Mouse (Mus musculus) forelimb bud, embryonic 11.5 days (tissue): ENCODE measurements around the gene B3gnt2.

Source experiments
- DNase-seq: peaks from one replicate; pipeline ENCODE4 v3.0.0-alpha.2; 2012; ENCODE audit warnings: low read depth, low spot score

The B3gnt2 gene

GRCm38 (mm10) chr11:22847732-22848648 lies 12.8 kb downstream of the B3gnt2 start:
- DNase-seq, result no peak

DNA sequence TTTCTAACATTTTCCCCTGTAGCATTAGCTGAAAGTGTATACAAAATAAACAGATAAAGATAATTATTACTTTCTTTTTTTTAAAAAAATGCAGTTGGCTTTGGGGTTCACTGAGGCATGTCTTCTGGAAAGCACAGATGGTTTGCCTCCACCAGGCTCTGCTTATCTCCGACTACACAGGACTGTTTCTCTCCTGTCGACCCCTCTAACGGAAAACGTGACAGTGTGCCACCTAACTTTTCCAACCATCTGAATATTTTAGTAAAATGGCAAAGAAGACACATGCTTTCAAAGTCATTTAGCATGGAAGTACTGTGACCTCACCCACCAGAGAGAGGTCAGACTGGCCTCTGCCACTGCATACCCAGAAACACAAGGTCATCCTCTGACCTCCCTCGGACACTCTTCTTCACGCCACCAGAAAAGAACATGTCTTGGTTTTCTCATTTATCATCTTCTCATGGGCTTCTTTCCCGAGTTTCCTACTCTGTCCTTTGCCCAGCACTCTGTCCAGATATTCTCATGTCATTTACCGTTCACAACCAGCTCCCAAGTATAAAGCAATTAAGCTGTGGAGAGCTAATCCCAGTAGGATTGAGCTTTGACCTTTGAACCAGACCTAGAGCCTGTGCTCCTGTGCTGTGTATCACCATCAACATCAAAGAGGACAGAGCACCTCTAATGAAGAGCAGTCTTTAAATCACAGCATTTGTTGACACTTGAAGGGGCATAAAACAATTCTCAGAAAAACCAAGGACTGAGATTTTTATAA lies 13.6 kb downstream of the B3gnt2 start:
- no peak for DNase-seq

DNA sequence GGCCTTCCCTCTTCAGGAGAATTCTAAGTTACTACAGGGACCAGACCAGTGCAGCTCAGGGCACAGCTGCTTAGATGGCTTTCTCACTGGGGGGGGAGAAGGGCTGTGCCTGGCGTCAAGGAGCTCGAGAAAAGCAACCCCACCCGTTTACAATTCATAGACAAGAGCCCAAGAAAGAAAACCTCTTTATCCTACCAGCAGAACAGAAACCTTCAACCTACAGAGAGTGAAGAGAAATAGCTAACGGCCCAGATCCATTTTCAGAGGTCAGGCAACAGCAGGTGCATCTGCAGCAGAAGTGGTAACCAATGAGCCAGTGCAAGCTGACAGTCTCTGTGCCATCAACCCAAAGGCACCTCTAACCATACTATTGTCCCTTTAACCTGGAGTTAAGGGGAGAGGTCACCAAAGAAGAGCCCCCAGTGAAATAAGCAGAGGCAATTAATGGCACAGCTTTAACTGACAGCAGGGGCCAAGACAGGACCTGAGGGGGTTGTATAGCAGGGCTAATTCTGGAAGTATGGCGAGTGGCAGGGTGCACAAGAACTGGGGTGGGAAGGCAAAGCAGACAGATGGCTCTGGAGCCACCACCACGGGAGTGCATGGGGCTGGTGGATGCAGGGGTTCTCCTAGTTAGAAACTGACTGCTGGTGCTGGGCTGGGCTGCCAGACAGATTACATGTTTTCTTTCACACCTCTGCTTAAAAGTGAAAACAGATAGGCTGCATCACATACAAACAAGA lies 14.5 kb downstream of the B3gnt2 start:
- DNase-seq, result no peak

- DNase-seq, result no peak
Observed at GRCm38 (mm10) chr11:22844754-22845718, 15.7 kb downstream of the B3gnt2 start.

DNA sequence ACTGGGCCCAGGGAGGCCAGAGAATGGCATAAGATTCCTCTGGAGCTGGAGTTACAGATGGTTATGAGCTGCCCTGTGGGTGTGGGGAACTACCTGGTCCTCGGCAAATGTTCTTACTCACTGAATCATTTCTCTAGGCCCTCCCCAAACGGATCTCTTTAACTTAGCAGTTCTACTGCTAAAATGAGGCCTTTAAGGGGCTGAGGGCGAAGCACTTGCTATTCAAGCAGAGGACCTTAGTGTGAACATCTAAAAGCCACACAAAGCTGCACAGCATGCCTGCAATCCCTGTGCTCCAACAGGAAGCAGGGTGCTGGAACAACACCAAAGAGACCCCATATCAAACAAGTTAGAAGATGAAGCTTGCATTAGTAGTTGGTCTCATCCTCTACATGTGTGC lies 21.3 kb downstream of the B3gnt2 start:
- DNase-seq, result no peak

DNA sequence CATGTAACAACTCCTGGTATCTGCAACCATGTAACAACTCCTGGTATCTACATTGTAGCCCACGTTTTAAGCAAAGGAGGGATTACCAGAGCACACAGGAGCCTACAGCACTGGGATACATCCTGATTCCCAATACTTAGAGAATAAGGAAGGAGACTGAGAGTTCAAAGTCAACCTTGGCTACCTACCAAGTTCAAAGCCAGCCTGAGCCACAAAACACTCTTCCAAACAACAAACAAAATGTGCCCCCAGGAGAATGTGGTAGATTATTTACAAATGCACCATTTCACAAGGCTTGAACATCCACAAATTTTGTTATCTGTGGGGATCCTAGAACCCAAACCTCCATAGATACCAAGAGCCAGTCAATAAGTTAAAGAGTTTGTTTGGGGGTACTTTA lies 22.4 kb downstream of the B3gnt2 start:
- no peak for DNase-seq

DNA sequence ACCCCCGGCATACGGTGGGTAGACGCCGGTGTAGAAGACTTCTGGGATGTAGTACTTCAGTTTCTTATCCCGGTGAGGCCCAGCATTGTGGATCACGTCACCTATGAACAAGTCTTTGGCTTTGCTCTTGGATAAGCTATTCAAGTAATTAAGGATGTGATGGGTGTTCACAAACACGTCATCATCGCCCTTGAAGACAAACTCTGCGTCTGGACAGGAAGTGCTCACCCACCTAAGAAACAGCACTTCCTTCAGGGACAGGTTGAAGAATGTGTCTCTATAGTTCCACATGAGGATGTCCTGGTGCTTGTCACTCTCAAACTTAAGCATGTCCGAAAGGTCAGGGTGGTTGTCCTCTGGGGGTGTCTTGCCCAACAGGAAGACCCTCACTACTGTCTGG lies 24.5 kb downstream of the B3gnt2 start:
- no peak for DNase-seq

GRCm38 (mm10) chr11:22832600-22832999 lies 28.2 kb downstream of the B3gnt2 start:
- DNase-seq, result no peak

DNA sequence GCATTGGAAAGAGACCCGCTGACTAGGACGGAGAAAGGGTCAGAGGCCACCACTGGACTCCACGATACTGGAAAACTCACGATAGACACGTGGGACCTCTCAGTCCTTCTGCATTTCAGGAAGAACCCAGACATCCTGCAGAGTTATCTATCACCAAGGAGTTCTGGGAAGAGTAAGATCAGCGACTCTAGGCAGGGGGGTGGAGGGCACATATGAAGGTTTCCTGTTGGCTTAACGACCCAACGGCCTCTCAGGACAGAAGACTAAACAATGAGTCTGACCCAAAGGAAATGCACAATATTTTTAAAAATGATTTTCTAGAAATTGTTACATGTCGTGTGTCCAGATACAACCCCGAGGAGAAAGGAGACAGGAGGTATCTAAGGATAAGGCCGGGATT lies 28.8 kb downstream of the B3gnt2 start:
- DNase-seq, result no peak

DNA sequence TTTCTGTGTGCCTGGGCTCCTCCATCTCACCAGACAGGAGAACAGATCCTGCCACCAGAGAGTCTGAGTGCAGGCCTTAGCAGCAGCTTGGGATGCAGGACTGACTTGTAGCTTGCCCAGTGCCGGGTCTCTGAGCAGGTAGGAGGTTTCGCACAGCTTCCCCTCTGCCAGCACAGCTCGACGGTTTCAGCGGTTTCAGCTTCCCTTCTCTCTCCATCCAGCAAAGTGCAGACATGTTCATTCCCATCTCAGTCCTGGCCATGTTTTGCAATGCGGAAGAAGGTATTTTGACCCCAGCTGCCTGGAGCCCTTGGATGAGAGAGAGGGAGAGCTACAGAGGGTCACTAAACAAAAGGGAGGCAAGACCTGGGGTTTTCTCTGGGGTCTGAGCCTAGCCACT lies 30.1 kb downstream of the B3gnt2 start:
- DNase-seq, result no peak

GRCm38 (mm10) chr11:22830179-22830611 lies 30.6 kb downstream of the B3gnt2 start:
- DNase-seq, result no peak

DNA sequence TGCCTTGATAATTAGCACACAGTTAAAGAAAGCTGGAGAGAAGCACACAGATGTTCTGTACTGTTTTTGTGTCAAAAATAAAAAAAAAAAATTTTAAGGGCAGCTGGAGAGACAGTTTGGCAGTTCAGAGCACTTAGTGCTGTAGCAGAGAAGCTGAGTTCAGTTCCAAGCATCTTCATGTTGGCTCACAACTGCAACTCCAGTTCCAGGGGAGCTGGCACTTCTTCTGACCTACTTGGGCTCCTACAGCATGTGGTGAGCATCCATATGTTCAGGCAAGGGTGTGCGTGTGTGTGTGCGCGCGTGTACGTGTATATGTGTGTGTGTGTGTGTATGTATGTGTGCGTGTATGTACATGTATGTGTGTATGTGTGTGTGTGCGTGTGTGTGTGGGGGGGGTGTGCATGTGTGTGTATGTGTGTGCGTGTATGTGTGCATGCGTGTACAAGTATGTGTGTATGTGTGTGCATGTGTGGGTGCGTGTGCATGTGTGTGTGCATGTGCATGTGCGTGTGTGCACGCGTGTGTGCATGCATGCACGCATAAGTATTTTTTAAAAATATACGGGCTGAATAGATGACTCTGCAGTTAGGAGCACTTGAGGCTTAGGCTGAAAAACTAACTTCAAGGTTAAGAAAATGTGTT lies 31.7 kb downstream of the B3gnt2 start:
- DNase-seq, result no peak

DNA sequence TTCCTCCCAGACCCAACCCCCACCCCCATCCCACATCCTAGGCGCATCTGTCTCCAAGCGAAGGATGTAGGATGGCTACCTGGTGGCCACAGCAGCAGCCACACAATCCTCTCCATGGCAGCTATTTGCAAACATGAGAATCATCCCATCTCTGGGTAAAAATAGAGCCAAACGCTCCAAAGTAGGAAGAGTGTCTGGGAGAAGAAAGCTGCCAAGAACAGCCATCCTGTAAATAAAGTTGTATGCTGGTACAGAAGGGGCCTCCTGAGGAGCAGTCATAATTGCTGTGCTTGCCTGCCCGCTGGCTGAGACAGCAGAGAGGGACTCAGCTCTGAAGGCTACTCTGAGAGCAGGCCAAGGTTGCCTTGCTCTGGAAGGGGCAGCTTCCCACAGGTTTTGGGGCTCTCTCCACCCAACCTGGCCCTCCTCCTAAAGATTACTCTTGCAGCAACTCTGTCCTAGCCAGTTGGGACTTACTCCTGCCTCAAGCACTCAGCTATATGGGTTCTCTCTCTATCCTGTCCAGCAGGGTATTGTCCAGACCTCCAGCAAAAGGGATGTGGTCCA lies 33.2 kb downstream of the B3gnt2 start:
- no peak for DNase-seq

DNA sequence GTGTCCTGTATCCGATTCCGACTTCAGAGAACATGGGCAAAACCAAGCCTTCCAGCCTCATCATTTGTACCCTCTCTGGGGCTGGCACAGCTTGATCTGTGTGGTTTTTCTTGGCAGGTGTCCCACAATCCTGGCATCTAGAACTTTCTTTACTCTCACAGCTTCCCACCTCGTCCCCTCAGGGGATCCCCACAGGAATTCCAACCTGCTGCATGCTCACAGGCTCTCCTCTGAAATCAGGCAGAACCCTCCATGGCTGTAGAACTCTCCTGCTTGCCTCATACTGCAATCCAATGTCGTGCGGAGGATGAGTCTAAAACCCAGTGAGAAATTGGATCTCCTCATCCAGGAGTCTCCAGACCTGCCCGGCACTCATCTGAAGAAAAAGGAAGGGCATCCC lies 34.1 kb downstream of the B3gnt2 start:
- no peak for DNase-seq

DNA sequence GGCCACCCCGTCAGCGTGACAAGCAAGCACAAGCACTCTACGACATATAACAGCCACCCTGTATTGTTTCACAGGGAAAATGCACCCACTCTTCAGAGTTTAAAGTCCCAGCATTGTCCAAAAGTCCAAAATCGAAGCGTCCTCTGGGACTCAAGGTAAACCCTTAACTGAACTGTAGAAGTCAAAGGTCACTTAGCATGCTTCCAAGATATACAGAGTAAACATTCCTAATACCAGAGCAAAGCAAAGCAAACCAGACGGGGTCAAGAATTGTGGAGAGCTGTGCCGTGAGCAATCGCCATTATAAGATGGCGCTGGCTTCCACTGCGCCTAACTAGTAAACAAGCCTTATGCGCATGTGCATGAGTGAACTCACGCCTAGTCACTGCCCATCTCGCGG lies 34.7 kb downstream of the B3gnt2 start:
- no peak for DNase-seq

DNA sequence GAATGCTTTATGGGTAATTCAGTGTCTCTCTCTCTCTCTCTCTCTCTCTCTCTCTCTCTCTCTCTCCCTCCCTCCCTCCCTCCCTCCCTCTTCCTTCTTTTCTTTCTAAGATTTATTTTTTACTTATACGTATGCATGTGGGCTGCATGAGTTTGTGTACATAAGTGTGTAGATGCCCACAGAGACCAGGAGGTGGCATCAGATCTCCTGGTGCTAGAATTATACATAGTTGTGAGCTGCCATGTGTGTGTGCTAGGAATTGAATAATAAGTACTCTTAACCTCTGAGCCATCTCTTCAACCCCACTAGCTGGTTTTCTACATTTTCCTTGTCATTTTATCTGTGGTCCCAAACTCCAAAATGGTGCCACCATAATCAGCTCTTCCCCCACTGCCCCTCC lies 35.2 kb downstream of the B3gnt2 start:
- DNase-seq, result no peak

GRCm38 (mm10) chr11:22824049-22824705 lies 36.6 kb downstream of the B3gnt2 start:
- DNase-seq, result no peak

- no peak for DNase-seq
Observed at GRCm38 (mm10) chr11:22821243-22821642, 39.5 kb downstream of the B3gnt2 start.

DNA sequence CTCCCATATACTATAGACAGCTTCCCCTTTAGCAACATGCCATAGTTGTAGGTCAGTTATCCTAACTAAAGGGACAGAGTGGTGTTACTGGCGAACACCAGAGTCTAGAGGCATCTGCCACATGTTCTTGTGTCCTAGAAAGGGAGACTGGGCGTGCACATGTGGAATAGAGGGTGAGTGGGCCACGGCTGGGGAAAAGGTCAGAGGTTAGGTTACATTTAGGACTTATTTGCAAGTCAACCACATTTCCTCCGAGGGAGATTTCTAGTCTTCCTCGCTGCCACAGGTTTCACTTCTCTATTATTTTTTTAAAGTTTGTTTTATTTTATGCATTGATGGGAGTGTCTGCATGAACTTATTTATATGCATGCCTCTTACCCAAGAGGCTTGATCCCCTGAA lies 42.4 kb downstream of the B3gnt2 start:
- DNase-seq, result no peak

GRCm38 (mm10) chr11:22815877-22816276 lies 44.9 kb downstream of the B3gnt2 start:
- DNase-seq, result no peak
